Mouse (Mus musculus) forebrain, embryonic 13.5 days (tissue): ENCODE results near the gene Plaa. TPM values are rescaled to one million over a fixed set of nuclear protein-coding genes. Genes with fewer than 3 reads are reported as not detected.

ENCODE experiments used
- ATAC-seq: fragments of 200-750 bp; cut with Nextera tagmentation; 2 replicates; pipeline ENCODE4 v1.8.0; 2017
- H3K27ac ChIP-seq: fragments of 300-500 bp; sonication (generic); 2 replicates; pipeline ENCODE4 v1.5.1; 2015; ENCODE audit warnings: inconsistent platforms, mild to moderate bottlenecking, moderate library complexity
- H3K27me3 ChIP-seq: fragments of 300-500 bp; sonication (generic); 2 replicates; pipeline ENCODE4 v1.6.1; 2015; ENCODE audit warnings: mild to moderate bottlenecking, inconsistent platforms
- H3K36me3 ChIP-seq: fragments of 300-500 bp; sonication (generic); 2 replicates; pipeline ENCODE4 v1.6.1; 2015; ENCODE audit warnings: mild to moderate bottlenecking, inconsistent platforms; ENCODE audit not compliant: poor library complexity, severe bottlenecking
- H3K4me1 ChIP-seq: fragments of 300-500 bp; sonication (generic); 2 replicates; pipeline ENCODE4 v1.6.1; 2015; ENCODE audit warnings: inconsistent platforms
- H3K4me2 ChIP-seq: fragments of 300-500 bp; sonication (generic); 2 replicates; pipeline ENCODE4 v1.6.1; 2015; ENCODE audit warnings: inconsistent platforms, mild to moderate bottlenecking, moderate library complexity
- H3K4me3 ChIP-seq: fragments of 300-500 bp; sonication (generic); 2 replicates; pipeline ENCODE4 v1.5.1; 2015; ENCODE audit warnings: mild to moderate bottlenecking, inconsistent platforms
- H3K9ac ChIP-seq: fragments of 300-500 bp; sonication (generic); 2 replicates; pipeline ENCODE4 v1.6.1; 2015; ENCODE audit warnings: mild to moderate bottlenecking, inconsistent platforms
- H3K9me3 ChIP-seq: fragments of 300-500 bp; sonication (generic); replicated peaks from 2 replicates; pipeline ENCODE4 v1.6.1; 2016; ENCODE audit warnings: inconsistent platforms
- whole genome bisulfite sequencing: fragments of 180-500 bp; shearing (Covaris S2); methylation state at CpG from one replicate; pipeline ENCODE4 v1.1.7; 2015; 5-methylcytosine and 5-hydroxymethylcytosine counted together
- polyA plus RNA-seq: library from polyadenylated mRNA; unstranded; fragments of >200 nt; fragmentation: Nextera tagmentation; extraction: Ambion mirVana; gene quantifications from 2 replicates; pipeline ENCODE4 v1.2.1, GENCODE M21; 2015

Plaa gene
- polyA plus RNA-seq, 1 experiment from 2014 or later: 83.8 TPM

DNA sequence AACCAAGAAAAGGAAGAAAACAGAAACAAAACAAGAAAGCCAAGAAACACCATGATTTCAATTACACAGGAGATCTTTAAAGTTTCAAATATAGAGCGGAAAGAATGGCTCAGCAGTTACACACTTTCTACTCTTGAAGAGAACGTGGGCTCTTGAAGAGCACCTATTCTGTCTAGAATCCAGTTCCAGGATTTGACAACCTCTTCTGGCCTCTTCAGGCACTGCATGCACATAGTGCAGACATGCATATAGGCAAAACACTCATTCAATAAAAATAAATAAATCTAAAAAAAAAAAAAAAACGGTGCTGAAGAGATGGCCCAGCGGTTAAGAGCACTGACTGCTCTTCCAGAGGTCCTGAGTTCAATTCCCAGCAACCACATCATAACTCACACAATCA, 60.0 kb downstream of the Plaa start:
- no peaks in the 10 kb centered on the region for H3K4me1 ChIP-seq
- H3K36me3 ChIP-seq: peaks cover 43% of the 10 kb centered on the region
- no peak overlapping the region for H3K9ac ChIP-seq
- H3K27me3 ChIP-seq: no peaks in the 10 kb centered on the region
- H3K4me3 ChIP-seq: no peak overlapping the region
- no peak for ATAC-seq
- H3K27ac ChIP-seq: no peak overlapping the region
- H3K9me3 ChIP-seq: no peaks in the 10 kb centered on the region
- no peak overlapping the region for H3K4me2 ChIP-seq
- WGBS: 95% methylated on average over 4 of the region's 4 CpGs

DNA sequence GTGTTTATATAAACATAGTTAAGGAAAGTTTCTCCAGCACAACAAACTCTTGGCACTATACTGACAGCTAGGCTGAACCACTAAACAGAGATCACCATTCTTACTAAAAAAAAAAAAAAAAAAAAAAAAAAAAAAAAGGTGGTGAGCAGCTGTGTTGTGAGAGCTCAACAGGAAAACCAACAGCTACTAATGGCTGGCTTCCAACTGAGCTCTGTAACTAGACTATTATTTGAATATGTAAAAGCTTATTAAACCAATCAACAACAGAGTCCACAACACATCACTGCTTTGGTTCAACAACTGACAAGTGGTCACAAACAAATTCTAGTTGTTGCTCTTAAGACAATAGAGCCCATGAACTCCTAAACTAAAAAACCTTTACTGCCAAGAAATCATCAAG, 69.8 kb downstream of the Plaa start:
- peaks cover 11% of the 10 kb centered on the region; the same call in 1 of the 2 replicates for H3K36me3 ChIP-seq
- H3K9me3 ChIP-seq: no peaks in the 10 kb centered on the region
- no peak overlapping the region for H3K9ac ChIP-seq
- H3K4me1 ChIP-seq: no peaks in the 10 kb centered on the region
- H3K27ac ChIP-seq: no peak overlapping the region
- no peak overlapping the region for H3K4me3 ChIP-seq
- no peak overlapping the region for H3K4me2 ChIP-seq
- H3K27me3 ChIP-seq: no peaks in the 10 kb centered on the region
- ATAC-seq: peak; percentile 27; the same call in 1 of the 2 replicates

DNA sequence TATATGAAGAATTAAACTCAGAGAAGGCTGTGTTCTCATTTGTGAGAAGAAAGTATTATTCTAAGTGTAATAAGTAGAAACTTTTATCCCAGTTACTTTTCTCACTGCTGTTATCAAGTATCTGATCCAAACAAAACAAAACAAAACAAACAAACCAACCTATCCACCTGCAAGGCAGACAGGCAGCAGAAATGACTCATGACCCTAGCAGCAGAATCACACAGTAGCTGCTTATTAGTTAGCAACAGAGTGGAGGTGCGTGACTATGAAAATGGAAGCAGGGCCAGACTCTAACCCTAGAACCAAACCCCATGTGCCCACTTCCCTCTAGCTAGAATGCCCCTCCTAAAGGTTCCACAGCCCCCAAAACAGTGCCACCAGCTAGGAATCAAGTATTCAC, 73.6 kb downstream of the Plaa start:
- Histone ChIP-seq H3K4me1 (no peaks in the 10 kb centered on the region), H3K27ac (no peak overlapping the region), H3K4me3 (no peak overlapping the region), H3K9me3 (no peaks in the 10 kb centered on the region), H3K27me3 (no peaks in the 10 kb centered on the region), H3K4me2 (no peak overlapping the region), H3K9ac (no peak overlapping the region), H3K36me3 (0 out of 2 replicates have a peak, but pooled peaks cover 2% of the 10 kb centered on the region)
- WGBS: 97% methylated on average over 1 of the region's 1 CpGs
- ATAC-seq: no peak

DNA sequence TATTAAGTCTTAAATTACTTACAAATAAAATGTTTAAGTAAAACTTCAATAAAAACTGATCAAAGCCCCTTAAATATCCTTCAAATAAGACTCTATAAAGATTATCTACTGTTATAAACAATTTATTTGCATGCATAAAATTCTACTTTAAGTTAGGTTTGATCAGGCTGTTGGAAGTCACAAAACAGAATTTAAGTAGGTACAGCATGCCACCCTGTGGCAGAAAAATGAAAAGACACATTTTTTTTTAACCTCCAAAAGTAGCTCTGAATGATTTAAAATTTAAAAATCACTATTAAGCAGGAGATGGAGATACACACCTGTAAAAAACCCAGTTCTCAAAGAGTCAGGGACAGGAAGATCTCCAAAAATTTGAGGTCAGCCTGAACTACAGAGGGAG, 79.7 kb downstream of the Plaa start:
- no peaks in the 10 kb centered on the region for H3K4me1 ChIP-seq
- no peaks in the 10 kb centered on the region for H3K27me3 ChIP-seq
- H3K9ac ChIP-seq: no peak overlapping the region
- no peak overlapping the region for H3K4me2 ChIP-seq
- H3K4me3 ChIP-seq: no peak overlapping the region
- no peak for ATAC-seq
- no peak overlapping the region for H3K27ac ChIP-seq
- H3K9me3 ChIP-seq: no peaks in the 10 kb centered on the region
- H3K36me3 ChIP-seq: no peaks in the 10 kb centered on the region

DNA sequence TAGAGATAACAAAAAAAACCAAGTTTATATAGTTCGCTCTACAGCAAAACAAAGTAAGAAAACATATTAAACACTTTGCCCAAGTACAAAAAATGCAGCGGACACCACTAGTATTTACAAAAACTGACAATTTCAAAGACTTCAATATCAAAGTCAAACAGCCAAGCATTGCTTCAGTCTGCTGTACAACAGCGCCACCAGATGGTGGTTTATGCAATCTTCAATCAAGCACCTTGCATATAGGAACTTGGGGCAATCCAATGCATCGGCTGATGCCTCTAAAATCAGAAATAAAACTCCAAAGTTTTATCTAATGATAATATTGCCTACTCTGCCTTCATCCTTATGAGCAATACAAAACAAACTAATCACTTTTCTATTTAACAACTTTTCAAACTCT, 85.4 kb downstream of the Plaa start:
- Histone ChIP-seq H3K36me3 (peaks cover 9% of the 10 kb centered on the region), H3K27ac (no peak overlapping the region), H3K4me3 (no peak overlapping the region), H3K4me2 (no peak overlapping the region), H3K27me3 (no peaks in the 10 kb centered on the region), H3K9ac (no peak overlapping the region), H3K4me1 (no peaks in the 10 kb centered on the region), H3K9me3 (no peaks in the 10 kb centered on the region)
- 0 out of 2 replicates have a peak, but pooled peaks have one; percentile 51 for ATAC-seq
- 71% methylated on average over 4 of the region's 4 CpGs for WGBS

Other genes with a start within 250 kb of the Plaa start
- gene Gm10306, start 46.7 kb downstream of the Plaa start, polyA plus RNA-seq: 0.93 TPM in 1 of 2 replicates, not detected in the other
- 27.3 and 27.7 TPM in 2 replicates for gene Caap1, start 46.4 kb downstream of the Plaa start, polyA plus RNA-seq
- gene Ift74, start 11.2 kb upstream of the Plaa start, polyA plus RNA-seq: 46.2 and 46.3 TPM in 2 replicates
- 0.54 and 0.78 TPM in 2 replicates for gene Lrrc19, start 46.9 kb upstream of the Plaa start, polyA plus RNA-seq
- gene Tek, start 136.0 kb upstream of the Plaa start, polyA plus RNA-seq: 5.7 and 6.3 TPM in 2 replicates